ENCODE assay signal across 8 mouse cellular contexts in genomic region chr17:25474330-25475077, GRCm38 (mm10). TPM values are rescaled to one million over a fixed set of nuclear protein-coding genes. Genes with fewer than 3 reads are reported as not detected.
DNase-seq lines count a peak whose midpoint lies in the region; ATAC-seq lines count a peak whose summit lies in the region.

No protein-coding gene starts in this region.

- no peaks in the 10 kb centered on the region for H3K36me3 ChIP-seq in intestine, embryonic 16.5 days (ENCODE audit: control insufficient read depth, insufficient read depth, low read length)
- no peaks in the 10 kb centered on the region for H3K36me3 ChIP-seq in limb, embryonic 11.5 days (ENCODE audit: control insufficient read depth, insufficient read depth, low read length)
- H3K36me3 ChIP-seq in midbrain, embryonic 12.5 days: no peaks in the 10 kb centered on the region

- H3K9ac ChIP-seq in intestine, embryonic 16.5 days (ENCODE audit: low read depth, low read length): peak overlapping the region; percentile 61
- H3K9ac ChIP-seq in limb, embryonic 11.5 days (ENCODE audit: low read length): no peak overlapping the region
- no peak overlapping the region for H3K9ac ChIP-seq in midbrain, embryonic 12.5 days (replicated peaks)

- peak overlapping the region; percentile 54 for H3K4me3 ChIP-seq in intestine, embryonic 16.5 days (ENCODE audit: low read length)
- H3K4me3 ChIP-seq in limb, embryonic 11.5 days (ENCODE audit: low read depth, low read length): peak overlapping the region; percentile 26
- peak overlapping the region; percentile 29 for H3K4me3 ChIP-seq in midbrain, embryonic 12.5 days

- H3K4me2 ChIP-seq in intestine, embryonic 16.5 days (ENCODE audit: low read depth, low read length): peak overlapping the region; percentile 95
- H3K4me2 ChIP-seq in limb, embryonic 11.5 days (ENCODE audit: low read depth, severe bottlenecking): peak overlapping the region; percentile 62
- H3K4me2 ChIP-seq in midbrain, embryonic 12.5 days (replicated peaks): peak overlapping the region; percentile 50

- H3K27me3 ChIP-seq in intestine, embryonic 16.5 days (replicated peaks; ENCODE audit: control insufficient read depth, insufficient read depth, low read length): peaks cover 2% of the 10 kb centered on the region; the same call in 1 of the 2 replicates
- H3K27me3 ChIP-seq in limb, embryonic 11.5 days (ENCODE audit: control insufficient read depth, insufficient read depth, low read length): peaks cover 17% of the 10 kb centered on the region
- H3K27me3 ChIP-seq in midbrain, embryonic 12.5 days: peaks cover 75% of the 10 kb centered on the region

- peak; percentile 86 for ATAC-seq in intestine, embryonic 16.5 days
- ATAC-seq in limb, embryonic 11.5 days (ENCODE audit: insufficient number of reproducible peaks, low FRiP score, low TSS enrichment, low read depth): peak; percentile 38; the same call in 1 of the 2 replicates
- ATAC-seq in midbrain, embryonic 12.5 days (ENCODE audit: low FRiP score, low read depth): peak; percentile 63; the same call in 1 of the 2 replicates

- no peaks in the 10 kb centered on the region for H3K9me3 ChIP-seq in intestine, embryonic 16.5 days (ENCODE audit: control insufficient read depth, low read length)
- H3K9me3 ChIP-seq in limb, embryonic 11.5 days (ENCODE audit: control insufficient read depth, low read length): no peaks in the 10 kb centered on the region
- no peaks in the 10 kb centered on the region for H3K9me3 ChIP-seq in midbrain, embryonic 12.5 days

- H3K4me1 ChIP-seq in intestine, embryonic 16.5 days (ENCODE audit: control insufficient read depth, insufficient read depth, low read length): 0 out of 2 replicates have a peak, but pooled peaks cover 8% of the 10 kb centered on the region
- no peaks in the 10 kb centered on the region for H3K4me1 ChIP-seq in limb, embryonic 11.5 days (ENCODE audit: control insufficient read depth, insufficient read depth, low read length)
- H3K4me1 ChIP-seq in midbrain, embryonic 12.5 days: peaks cover 14% of the 10 kb centered on the region

- H3K27ac ChIP-seq in intestine, embryonic 16.5 days (ENCODE audit: low read length): no peak overlapping the region
- H3K27ac ChIP-seq in limb, embryonic 11.5 days (replicated peaks; ENCODE audit: low read depth, low read length): no peak overlapping the region
- H3K27ac ChIP-seq in midbrain, embryonic 12.5 days (replicated peaks): no peak overlapping the region

- peak; percentile 27 to 64 for DNase-seq in heart, adult 18-20 months
- no peak for DNase-seq in heart, adult 9 months (ENCODE audit: low spot score in 2 of 2)
- DNase-seq in cerebellum, postnatal 25 days: peak; percentile 42 to 68
- DNase-seq in frontal cortex, postnatal 36 days (ENCODE audit: low spot score in 2 of 2): peak; percentile 63 to 68
- peak; percentile 85 for DNase-seq in limb, embryonic 11.5 days (ENCODE audit: low spot score)
- peak; percentile 35 to 59 for DNase-seq in spleen, adult 18-20 months

- 2% methylated on average over 38 of the region's 38 CpGs for WGBS in intestine, embryonic 16.5 days
- WGBS in limb, embryonic 11.5 days: 2% methylated on average over 38 of the region's 38 CpGs
- 2% methylated on average over 38 of the region's 38 CpGs for WGBS in midbrain, embryonic 12.5 days

RNA-seq across cellular contexts. Expression of gene Tekt4, which starts 20.1 kb away (rescaled TPM):
- under 1 TPM in 1 of 2 experiments, not detected in 1; 0.67 TPM for total RNA-seq in heart, adult 18-20 months (2021)
- polyA plus RNA-seq in intestine, embryonic 16.5 days (2015; fragmentation: Nextera tagmentation; extraction: Ambion mirVana): not detected in 2 replicates
- polyA plus RNA-seq in limb, embryonic 11.5 days (2014; fragmentation: Nextera tagmentation; extraction: Ambion mirVana): not detected in 2 replicates
- polyA plus RNA-seq in midbrain, embryonic 12.5 days (2016; fragmentation: Nextera tagmentation; extraction: Ambion mirVana): 0.14 and 0.22 TPM in 2 replicates

RNA-seq across cellular contexts. Expression of gene Sstr5, which starts 22.6 kb away (rescaled TPM):
- total RNA-seq in heart, adult 18-20 months (2021): not detected
- 0.78 and 1.0 TPM in 2 replicates for polyA plus RNA-seq in intestine, embryonic 16.5 days (2015; fragmentation: Nextera tagmentation; extraction: Ambion mirVana)
- 0.17 TPM in 1 of 2 replicates, not detected in the other for polyA plus RNA-seq in limb, embryonic 11.5 days (2014; fragmentation: Nextera tagmentation; extraction: Ambion mirVana)
- 0.11 TPM in 1 of 2 replicates, not detected in the other for polyA plus RNA-seq in midbrain, embryonic 12.5 days (2016; fragmentation: Nextera tagmentation; extraction: Ambion mirVana)

RNA-seq across cellular contexts. Expression of gene Cacna1h, which starts 40.9 kb away (rescaled TPM):
- total RNA-seq in heart, adult 18-20 months (2021): 1 to 10 TPM; 6.1 to 6.7 TPM
- polyA plus RNA-seq in intestine, embryonic 16.5 days (2015; fragmentation: Nextera tagmentation; extraction: Ambion mirVana): 2.2 and 3.0 TPM in 2 replicates
- polyA plus RNA-seq in limb, embryonic 11.5 days (2014; fragmentation: Nextera tagmentation; extraction: Ambion mirVana): 5.5 TPM in 2 replicates
- 9.7 and 10.4 TPM in 2 replicates for polyA plus RNA-seq in midbrain, embryonic 12.5 days (2016; fragmentation: Nextera tagmentation; extraction: Ambion mirVana)

Comparison
In these comparisons a context has a peak if more than half of its experiments do, and no peak if none do; other contexts are left out.
1. DNase-seq: peak in heart, adult 18-20 months (2 of 2), cerebellum, postnatal 25 days (2 of 2), frontal cortex, postnatal 36 days (2 of 2), limb, embryonic 11.5 days (single experiment) and spleen, adult 18-20 months (2 of 2); none in heart, adult 9 months (0 of 2).
2. Peak in every context shown above with its lines, with median percentiles within 50 percentile points of each other: ATAC-seq, H3K4me2 ChIP-seq and H3K4me3 ChIP-seq.